Mouse (Mus musculus): ENCODE data around the gene Phf24. TPM values are rescaled to one million over a fixed set of nuclear protein-coding genes. Genes with fewer than 3 reads are reported as not detected.

The Phf24 gene
- polyA plus RNA-seq, 1 experiment from 2014 or later = 4.3 TPM

GRCm38 (mm10) chr4:42950065-42950558, 33.7 kb downstream of the Phf24 start:
- peaks cover 47% of the 10 kb centered on the region for H3K4me1 ChIP-seq (replicated peaks)
- H3K27ac ChIP-seq = peak overlapping the region; percentile 98
- peak overlapping the region; percentile 81 for H3K4me2 ChIP-seq
- no peaks in the 10 kb centered on the region for H3K36me3 ChIP-seq
- no peaks in the 10 kb centered on the region for H3K9me3 ChIP-seq (replicated peaks)
- H3K27me3 ChIP-seq = peaks cover 13% of the 10 kb centered on the region
- H3K9ac ChIP-seq = peak overlapping the region; percentile 97
- WGBS = 1% methylated on average over 23 of the region's 27 CpGs
- peak; percentile 67 for ATAC-seq (replicated peaks; ENCODE audit: insufficient number of reproducible peaks, insufficient read depth, low FRiP score, low read depth)
- peak overlapping the region; percentile 90 for H3K4me3 ChIP-seq

- H3K9ac ChIP-seq = peak overlapping the region; percentile 21
- peaks cover 47% of the 10 kb centered on the region for H3K4me1 ChIP-seq (replicated peaks)
- H3K27me3 ChIP-seq = peaks cover 13% of the 10 kb centered on the region
- peak overlapping the region; percentile 81 for H3K4me2 ChIP-seq
- 53% methylated on average over 11 of the region's 11 CpGs for WGBS
- peaks cover 3% of the 10 kb centered on the region; the same call in 1 of the 2 replicates for H3K36me3 ChIP-seq
- H3K4me3 ChIP-seq = peak overlapping the region; percentile 90
- peak overlapping the region; percentile 98 for H3K27ac ChIP-seq
- H3K9me3 ChIP-seq (replicated peaks) = no peaks in the 10 kb centered on the region
- ATAC-seq (replicated peaks; ENCODE audit: insufficient number of reproducible peaks, insufficient read depth, low FRiP score, low read depth) = no peak
Observed at GRCm38 (mm10) chr4:42951206-42952195, 35.0 kb downstream of the Phf24 start.

GRCm38 (mm10) chr4:42952563-42952962, 36.1 kb downstream of the Phf24 start:
- Histone ChIP-seq H3K27ac (peak overlapping the region; percentile 98), H3K9ac (peak overlapping the region; percentile 21; the same call in 1 of the 2 replicates), H3K36me3 (peaks cover 12% of the 10 kb centered on the region; the same call in 1 of the 2 replicates), H3K27me3 (peaks cover 6% of the 10 kb centered on the region), H3K9me3 (replicated peaks) (no peaks in the 10 kb centered on the region), H3K4me3 (no peak overlapping the region), H3K4me2 (peak overlapping the region; percentile 46), H3K4me1 (replicated peaks) (peaks cover 52% of the 10 kb centered on the region)
- 80% methylated on average over 7 of the region's 7 CpGs for WGBS
- ATAC-seq (replicated peaks; ENCODE audit: insufficient number of reproducible peaks, insufficient read depth, low FRiP score, low read depth) = no peak

DNA sequence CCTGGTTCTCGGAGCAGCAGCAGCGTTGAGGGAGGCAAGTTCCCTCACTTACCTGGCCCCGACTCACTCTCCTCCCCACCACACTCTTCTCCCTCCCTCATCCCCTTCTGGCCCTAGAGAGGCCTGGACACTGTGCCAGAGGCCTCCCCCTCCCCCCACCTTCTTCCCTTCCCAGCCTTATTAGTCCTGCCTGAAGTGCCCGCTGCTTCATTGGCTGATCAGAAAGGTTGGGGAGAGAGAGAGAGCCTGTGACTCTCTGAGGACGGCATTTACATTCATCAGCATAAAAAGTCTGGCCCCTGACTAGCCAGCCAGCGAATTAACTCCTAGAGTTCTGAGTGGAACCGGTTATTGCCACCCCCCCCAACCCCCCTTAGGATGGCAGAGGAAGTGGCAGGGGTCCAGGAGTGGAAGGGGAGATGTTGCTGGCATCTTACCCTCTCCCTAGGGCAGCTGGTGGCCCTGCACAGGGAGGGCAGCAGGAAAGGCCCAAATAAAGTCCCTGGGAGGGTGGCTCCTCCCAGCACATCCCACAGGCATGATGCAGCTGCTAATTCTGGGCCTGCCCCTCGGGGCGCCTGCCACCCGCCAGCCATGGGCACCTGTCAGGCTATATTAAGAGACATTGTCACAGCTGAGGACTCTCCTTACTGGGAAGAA, 37.1 kb downstream of the Phf24 start:
- Histone ChIP-seq H3K27me3 (no peaks in the 10 kb centered on the region), H3K9me3 (replicated peaks) (no peaks in the 10 kb centered on the region), H3K36me3 (peaks cover 17% of the 10 kb centered on the region; the same call in 1 of the 2 replicates), H3K9ac (peak overlapping the region; percentile 21), H3K4me3 (no peak overlapping the region), H3K4me1 (replicated peaks) (peaks cover 62% of the 10 kb centered on the region), H3K27ac (peak overlapping the region; percentile 98), H3K4me2 (peak overlapping the region; percentile 46)
- ATAC-seq (replicated peaks; ENCODE audit: insufficient number of reproducible peaks, insufficient read depth, low FRiP score, low read depth) = peak; percentile 72
- WGBS = 27% methylated on average over 10 of the region's 10 CpGs

DNA sequence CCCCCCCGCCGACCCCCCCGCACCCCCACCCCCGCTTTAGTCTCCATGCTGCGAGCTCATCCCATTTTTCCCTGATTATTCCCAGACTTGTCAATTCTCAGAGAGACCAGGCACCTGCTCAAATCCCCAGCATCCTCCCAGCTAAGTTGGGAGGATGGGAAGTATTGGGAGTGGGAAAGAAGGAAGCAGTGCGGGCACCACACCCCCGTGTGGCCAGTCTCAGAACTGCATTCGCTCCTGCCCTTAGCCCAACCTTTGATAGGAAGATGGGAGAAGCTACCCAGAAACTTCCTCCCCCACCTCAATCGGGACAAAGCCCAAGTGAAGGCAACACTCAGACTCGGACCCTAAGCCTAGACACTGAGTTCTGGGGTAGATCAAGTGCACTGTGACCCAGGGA, 37.8 kb downstream of the Phf24 start:
- Histone ChIP-seq H3K27ac (peak overlapping the region; percentile 98), H3K36me3 (peaks cover 17% of the 10 kb centered on the region; the same call in 1 of the 2 replicates), H3K9ac (peak overlapping the region; percentile 50), H3K9me3 (replicated peaks) (no peaks in the 10 kb centered on the region), H3K4me3 (no peak overlapping the region), H3K4me2 (peak overlapping the region; percentile 46), H3K4me1 (replicated peaks) (peaks cover 63% of the 10 kb centered on the region), H3K27me3 (no peaks in the 10 kb centered on the region)
- WGBS = 9% methylated on average over 10 of the region's 10 CpGs
- no peak for ATAC-seq (replicated peaks; ENCODE audit: insufficient number of reproducible peaks, insufficient read depth, low FRiP score, low read depth)

DNA sequence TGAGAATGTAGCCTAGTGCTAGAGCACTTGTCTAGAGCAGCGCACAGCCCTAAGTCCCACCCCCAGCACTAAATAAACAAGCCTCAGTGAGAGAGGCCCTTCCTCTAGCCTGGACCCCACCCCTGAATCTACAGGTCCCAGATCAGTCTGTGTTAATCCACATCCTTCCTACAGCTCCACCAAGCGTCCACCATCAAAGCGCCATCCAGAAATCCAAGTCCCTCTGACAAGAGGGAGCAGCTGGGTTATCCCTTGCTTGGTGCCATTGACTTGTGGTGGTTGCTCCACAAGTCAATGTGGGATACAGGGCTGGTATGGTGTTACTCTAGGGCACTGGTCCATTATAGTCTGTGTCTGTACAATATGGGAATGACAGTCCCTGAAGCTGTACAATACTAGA, 38.7 kb downstream of the Phf24 start:
- Histone ChIP-seq H3K4me1 (replicated peaks) (peaks cover 71% of the 10 kb centered on the region), H3K27me3 (no peaks in the 10 kb centered on the region), H3K9ac (no peak overlapping the region), H3K36me3 (peaks cover 17% of the 10 kb centered on the region; the same call in 1 of the 2 replicates), H3K27ac (peak overlapping the region; percentile 98; the same call in 1 of the 2 replicates), H3K9me3 (replicated peaks) (no peaks in the 10 kb centered on the region), H3K4me2 (no peak overlapping the region), H3K4me3 (no peak overlapping the region)
- 93% methylated on average over 3 of the region's 3 CpGs for WGBS
- no peak for ATAC-seq (replicated peaks; ENCODE audit: insufficient number of reproducible peaks, insufficient read depth, low FRiP score, low read depth)

- no peak for ATAC-seq (replicated peaks; ENCODE audit: insufficient number of reproducible peaks, insufficient read depth, low FRiP score, low read depth)
- H3K27me3 ChIP-seq = no peaks in the 10 kb centered on the region
- no peak overlapping the region for H3K4me3 ChIP-seq
- H3K27ac ChIP-seq = no peak overlapping the region
- H3K9me3 ChIP-seq (replicated peaks) = no peaks in the 10 kb centered on the region
- 92% methylated on average over 17 of the region's 17 CpGs for whole genome bisulfite sequencing
- H3K9ac ChIP-seq = no peak overlapping the region
- no peak overlapping the region for H3K4me2 ChIP-seq
- peaks cover 62% of the 10 kb centered on the region for H3K4me1 ChIP-seq (replicated peaks)
- H3K36me3 ChIP-seq = peaks cover 17% of the 10 kb centered on the region; the same call in 1 of the 2 replicates
Observed at GRCm38 (mm10) chr4:42956581-42956980, 40.1 kb downstream of the Phf24 start.

GRCm38 (mm10) chr4:42957306-42957705, 40.8 kb downstream of the Phf24 start:
- peak overlapping the region; percentile 87 for H3K27ac ChIP-seq
- no peak for ATAC-seq (replicated peaks; ENCODE audit: insufficient number of reproducible peaks, insufficient read depth, low FRiP score, low read depth)
- H3K27me3 ChIP-seq = no peaks in the 10 kb centered on the region
- no peak overlapping the region for H3K4me2 ChIP-seq
- no peaks in the 10 kb centered on the region for H3K9me3 ChIP-seq (replicated peaks)
- WGBS = 80% methylated on average over 11 of the region's 11 CpGs
- H3K9ac ChIP-seq = no peak overlapping the region; the same call in 1 of the 2 replicates
- peaks cover 17% of the 10 kb centered on the region; the same call in 1 of the 2 replicates for H3K36me3 ChIP-seq
- H3K4me1 ChIP-seq (replicated peaks) = peaks cover 55% of the 10 kb centered on the region
- no peak overlapping the region for H3K4me3 ChIP-seq

DNA sequence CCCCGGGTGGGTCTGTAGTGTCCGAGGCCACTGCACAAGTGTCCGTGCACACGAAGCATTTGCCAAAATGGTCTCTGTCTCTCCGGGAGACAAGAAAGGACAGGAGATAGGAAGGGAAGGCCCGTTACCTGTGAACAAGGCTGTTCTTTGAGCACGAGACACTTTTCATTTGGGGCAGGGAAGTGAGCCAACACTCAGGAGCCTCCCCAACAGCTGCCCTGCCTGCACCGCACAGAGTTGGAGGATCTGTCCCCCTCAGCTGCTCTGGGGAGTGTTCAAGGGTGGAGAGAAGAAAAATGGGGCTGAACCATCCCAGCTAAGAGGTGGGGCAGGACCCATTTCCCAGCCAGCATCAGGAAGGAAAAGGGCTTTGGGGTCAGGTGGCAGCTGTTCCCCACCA, 41.5 kb downstream of the Phf24 start:
- no peaks in the 10 kb centered on the region for H3K9me3 ChIP-seq (replicated peaks)
- H3K9ac ChIP-seq = peak overlapping the region; percentile 35; the same call in 1 of the 2 replicates
- H3K27ac ChIP-seq = peak overlapping the region; percentile 87
- peaks cover 48% of the 10 kb centered on the region for H3K4me1 ChIP-seq (replicated peaks)
- no peak overlapping the region for H3K4me2 ChIP-seq
- 77% methylated on average over 8 of the region's 8 CpGs for WGBS
- ATAC-seq (replicated peaks; ENCODE audit: insufficient number of reproducible peaks, insufficient read depth, low FRiP score, low read depth) = no peak
- H3K4me3 ChIP-seq = no peak overlapping the region
- no peaks in the 10 kb centered on the region for H3K27me3 ChIP-seq
- peaks cover 17% of the 10 kb centered on the region; the same call in 1 of the 2 replicates for H3K36me3 ChIP-seq

DNA sequence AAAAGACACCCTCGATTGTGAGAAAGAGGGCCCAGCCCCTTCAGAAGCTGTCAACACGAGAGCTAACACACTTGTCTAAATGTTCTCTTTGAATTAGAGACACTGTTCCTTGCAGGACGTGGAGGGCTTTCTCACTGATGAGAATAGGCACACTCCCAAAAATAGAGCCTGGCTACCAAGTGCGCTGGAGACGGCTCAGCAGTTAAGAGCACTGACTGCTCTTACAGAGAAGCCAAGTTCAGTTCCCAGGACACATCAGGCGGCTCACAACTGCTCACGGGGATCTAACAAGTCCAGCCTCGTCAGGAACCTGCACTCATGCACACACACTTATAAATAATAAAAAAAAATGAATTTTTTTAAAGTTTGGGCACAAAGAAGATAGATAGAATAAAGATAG, 42.5 kb downstream of the Phf24 start:
- H3K4me1 ChIP-seq (replicated peaks) = peaks cover 40% of the 10 kb centered on the region
- H3K4me2 ChIP-seq = no peak overlapping the region
- 22% methylated on average over 8 of the region's 8 CpGs for WGBS
- H3K4me3 ChIP-seq = no peak overlapping the region
- H3K36me3 ChIP-seq = peaks cover 17% of the 10 kb centered on the region; the same call in 1 of the 2 replicates
- peak overlapping the region; percentile 87 for H3K27ac ChIP-seq
- peak overlapping the region; percentile 29 for H3K9ac ChIP-seq
- H3K9me3 ChIP-seq (replicated peaks) = no peaks in the 10 kb centered on the region
- H3K27me3 ChIP-seq = no peaks in the 10 kb centered on the region
- peak; percentile 71 for ATAC-seq (replicated peaks; ENCODE audit: insufficient number of reproducible peaks, insufficient read depth, low FRiP score, low read depth)

DNA sequence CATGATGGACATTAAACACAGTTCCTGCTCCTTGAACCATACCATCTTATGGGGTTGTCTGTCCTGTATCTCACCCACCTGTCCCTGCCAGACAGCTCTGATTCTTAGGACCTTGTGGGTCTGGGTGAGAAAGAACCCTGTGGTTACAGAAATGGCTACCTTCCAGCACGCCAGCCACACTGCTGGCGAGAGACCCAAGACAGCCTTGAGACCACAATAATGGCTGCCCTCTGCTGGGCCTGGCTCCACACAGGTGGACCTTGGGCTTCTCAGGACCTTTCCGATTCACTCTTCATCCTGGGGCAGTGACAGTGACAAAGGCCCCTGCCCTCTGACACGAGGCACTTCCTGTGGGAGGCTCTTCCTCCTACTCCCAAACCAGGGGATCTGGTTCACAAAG, 42.9 kb downstream of the Phf24 start:
- peaks cover 17% of the 10 kb centered on the region; the same call in 1 of the 2 replicates for H3K36me3 ChIP-seq
- ATAC-seq (replicated peaks; ENCODE audit: insufficient number of reproducible peaks, insufficient read depth, low FRiP score, low read depth) = no peak
- no peak overlapping the region for H3K4me2 ChIP-seq
- 0 out of 2 replicates have a peak overlapping the region, but pooled peaks have one; percentile 11 for H3K9ac ChIP-seq
- no peaks in the 10 kb centered on the region for H3K27me3 ChIP-seq
- H3K27ac ChIP-seq = peak overlapping the region; percentile 87
- 52% methylated on average over 4 of the region's 4 CpGs for WGBS
- H3K4me1 ChIP-seq (replicated peaks) = peaks cover 40% of the 10 kb centered on the region
- H3K4me3 ChIP-seq = no peak overlapping the region
- H3K9me3 ChIP-seq (replicated peaks) = no peaks in the 10 kb centered on the region

Measured in heart, embryonic 15.5 days (tissue).